8 mouse cellular contexts compared by ENCODE assay signal in genomic region chr11:82959613-82960012, GRCm38 (mm10). TPM values are rescaled to one million over a fixed set of nuclear protein-coding genes. Genes with fewer than 3 reads are reported as not detected.
DNase-seq lines count a peak whose midpoint lies in the region; ATAC-seq lines count a peak whose summit lies in the region.

No protein-coding gene starts in this region.

- no peaks in the 10 kb centered on the region for H3K27me3 ChIP-seq in hindbrain, embryonic 11.5 days (ENCODE audit: control insufficient read depth, insufficient read depth, low read length)
- peaks cover 1% of the 10 kb centered on the region for H3K27me3 ChIP-seq in hindbrain, embryonic 10.5 days (ENCODE audit: insufficient read depth, poor library complexity, severe bottlenecking)
- no peaks in the 10 kb centered on the region for H3K27me3 ChIP-seq in hindbrain, embryonic 14.5 days (ENCODE audit: control insufficient read depth, insufficient read depth, low read length)

- peak; percentile 44 for DNase-seq in hindbrain, embryonic 11.5 days (ENCODE audit: low spot score)
- DNase-seq in hindbrain, embryonic 10.5 days (ENCODE audit: low spot score): no peak
- peak; percentile 26 for DNase-seq in urinary bladder, postnatal 14 days (ENCODE audit: low spot score)
- no peak for DNase-seq in urinary bladder, postnatal 4 days (ENCODE audit: low spot score in 2 of 2)
- peak; percentile 56 for DNase-seq in cerebellum, adult 9-10 months
- peak; percentile 48 for DNase-seq in kidney, postnatal 10 days
- DNase-seq in retina, postnatal 1 day: peak; percentile 64
- DNase-seq in hindbrain, embryonic 14.5 days (ENCODE audit: low spot score): no peak

- H3K36me3 ChIP-seq in hindbrain, embryonic 11.5 days (ENCODE audit: control insufficient read depth, insufficient read depth, low read length): no peaks in the 10 kb centered on the region
- H3K36me3 ChIP-seq in hindbrain, embryonic 10.5 days: no peaks in the 10 kb centered on the region
- H3K36me3 ChIP-seq in hindbrain, embryonic 14.5 days (replicated peaks; ENCODE audit: control insufficient read depth, insufficient read depth): no peaks in the 10 kb centered on the region

- no peaks in the 10 kb centered on the region for H3K4me1 ChIP-seq in hindbrain, embryonic 11.5 days (replicated peaks; ENCODE audit: control insufficient read depth, insufficient read depth, low read length)
- H3K4me1 ChIP-seq in hindbrain, embryonic 10.5 days (replicated peaks): no peaks in the 10 kb centered on the region
- H3K4me1 ChIP-seq in hindbrain, embryonic 14.5 days (replicated peaks; ENCODE audit: control insufficient read depth, insufficient read depth, low read length): no peaks in the 10 kb centered on the region

- 12% methylated on average over 4 of the region's 4 CpGs for WGBS in hindbrain, embryonic 11.5 days
- 19% methylated on average over 4 of the region's 4 CpGs for WGBS in hindbrain, embryonic 10.5 days
- WGBS in hindbrain, embryonic 14.5 days: 17% methylated on average over 4 of the region's 4 CpGs

- H3K9me3 ChIP-seq in hindbrain, embryonic 11.5 days (ENCODE audit: control insufficient read depth, low read length): no peaks in the 10 kb centered on the region
- H3K9me3 ChIP-seq in hindbrain, embryonic 10.5 days: no peaks in the 10 kb centered on the region
- no peaks in the 10 kb centered on the region for H3K9me3 ChIP-seq in hindbrain, embryonic 14.5 days (ENCODE audit: control insufficient read depth, low read length)

- H3K27ac ChIP-seq in hindbrain, embryonic 11.5 days (ENCODE audit: low read depth, low read length): no peak overlapping the region
- H3K27ac ChIP-seq in hindbrain, embryonic 10.5 days: no peak overlapping the region
- no peak overlapping the region for H3K27ac ChIP-seq in hindbrain, embryonic 14.5 days

- no peak overlapping the region for H3K4me3 ChIP-seq in hindbrain, embryonic 11.5 days (ENCODE audit: low read depth, low read length)
- no peak overlapping the region for H3K4me3 ChIP-seq in hindbrain, embryonic 10.5 days
- no peak overlapping the region for H3K4me3 ChIP-seq in hindbrain, embryonic 14.5 days (replicated peaks; ENCODE audit: low read length)

- no peak for ATAC-seq in hindbrain, embryonic 11.5 days (ENCODE audit: low FRiP score)
- ATAC-seq in hindbrain, embryonic 14.5 days (ENCODE audit: low FRiP score): no peak

- no peak overlapping the region for H3K9ac ChIP-seq in hindbrain, embryonic 11.5 days (ENCODE audit: low read depth, low read length)
- H3K9ac ChIP-seq in hindbrain, embryonic 14.5 days: no peak overlapping the region

- no peak overlapping the region for H3K4me2 ChIP-seq in hindbrain, embryonic 11.5 days (replicated peaks; ENCODE audit: low read depth, low read length)
- H3K4me2 ChIP-seq in hindbrain, embryonic 14.5 days (replicated peaks): no peak overlapping the region

RNA-seq across cellular contexts. Expression of gene Slfn5, which starts 8.5 kb away (rescaled TPM):
- 0.85 and 1.3 TPM in 2 replicates for polyA plus RNA-seq in hindbrain, embryonic 11.5 days (2014; fragmentation: Nextera tagmentation; extraction: Ambion mirVana)
- 0.11 and 0.48 TPM in 2 replicates for polyA plus RNA-seq in hindbrain, embryonic 10.5 days (2016; fragmentation: Nextera tagmentation; extraction: Ambion mirVana)
- 1.4 and 1.6 TPM in 2 replicates for polyA plus RNA-seq in hindbrain, embryonic 14.5 days (2014; fragmentation: Nextera tagmentation; extraction: Ambion mirVana)

RNA-seq across cellular contexts. Expression of gene Slfn9, which starts 32.0 kb away (rescaled TPM):
- polyA plus RNA-seq in hindbrain, embryonic 11.5 days (2014; fragmentation: Nextera tagmentation; extraction: Ambion mirVana): 9.7 and 10.1 TPM in 2 replicates
- polyA plus RNA-seq in hindbrain, embryonic 10.5 days (2016; fragmentation: Nextera tagmentation; extraction: Ambion mirVana): 5.9 and 8.5 TPM in 2 replicates
- 1.8 and 2.7 TPM in 2 replicates for polyA plus RNA-seq in hindbrain, embryonic 14.5 days (2014; fragmentation: Nextera tagmentation; extraction: Ambion mirVana)

RNA-seq across cellular contexts. Expression of gene Unc45b, which starts 49.3 kb away (rescaled TPM):
- 0.42 and 0.45 TPM in 2 replicates for polyA plus RNA-seq in hindbrain, embryonic 11.5 days (2014; fragmentation: Nextera tagmentation; extraction: Ambion mirVana)
- polyA plus RNA-seq in hindbrain, embryonic 10.5 days (2016; fragmentation: Nextera tagmentation; extraction: Ambion mirVana): 0.22 and 0.60 TPM in 2 replicates
- 1.1 and 2.0 TPM in 2 replicates for polyA plus RNA-seq in hindbrain, embryonic 14.5 days (2014; fragmentation: Nextera tagmentation; extraction: Ambion mirVana)

RNA-seq across cellular contexts. Expression of gene Nle1, which starts 51.4 kb away (rescaled TPM):
- 19.8 and 22.9 TPM in 2 replicates for polyA plus RNA-seq in hindbrain, embryonic 11.5 days (2014; fragmentation: Nextera tagmentation; extraction: Ambion mirVana)
- 37.0 and 41.3 TPM in 2 replicates for polyA plus RNA-seq in hindbrain, embryonic 10.5 days (2016; fragmentation: Nextera tagmentation; extraction: Ambion mirVana)
- polyA plus RNA-seq in hindbrain, embryonic 14.5 days (2014; fragmentation: Nextera tagmentation; extraction: Ambion mirVana): 20.7 and 28.0 TPM in 2 replicates

Comparison
In these comparisons a context has a peak if more than half of its experiments do, and no peak if none do; other contexts are left out.
1. DNase-seq: peak in hindbrain, embryonic 11.5 days (single experiment), urinary bladder, postnatal 14 days (single experiment), cerebellum, adult 9-10 months (single experiment), kidney, postnatal 10 days (single experiment) and retina, postnatal 1 day (single experiment); none in hindbrain, embryonic 10.5 days (single experiment), urinary bladder, postnatal 4 days (0 of 2) and hindbrain, embryonic 14.5 days (single experiment).